Mouse (Mus musculus): ENCODE results near the gene Phyhd1.

DNA sequence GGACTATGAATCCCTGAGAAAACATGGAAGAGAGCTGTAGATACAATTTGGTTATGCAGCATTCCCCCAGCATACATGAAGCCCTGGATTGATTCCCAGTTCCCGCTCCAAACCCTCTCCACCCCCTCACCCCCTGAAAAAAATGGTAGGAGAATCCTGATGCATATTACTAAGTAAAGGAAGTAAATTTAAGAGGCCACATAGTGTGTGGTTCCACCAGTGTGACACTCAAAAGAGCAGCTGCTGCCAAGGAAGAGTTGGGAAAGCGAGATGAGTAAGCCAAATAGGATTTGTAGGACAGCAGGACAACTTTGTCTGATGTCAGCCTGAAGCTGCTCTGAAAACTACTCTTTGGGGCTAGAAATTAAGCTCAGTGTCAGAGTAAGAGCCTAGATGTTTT lies 45.5 kb downstream of the Phyhd1 start:
- TF ChIP-seq CTCF (IDR thresholded peaks at IDR 0.05; ENCODE audit: borderline replicate concordance, insufficient read depth, low read length) (no peak), POLR2A (IDR thresholded peaks at IDR 0.05; ENCODE audit: low read depth, low read length) (no peak)

Measured in embryonic fibroblast, embryonic 13.5 days (primary cell).